Mouse (Mus musculus) megakaryocyte, adult 5-6 weeks (primary cell): Measurements from ENCODE around the gene Tet1. TPM values are rescaled to one million over a fixed set of nuclear protein-coding genes. Genes with fewer than 3 reads are reported as not detected.
"Not testable (repeated sequence)": the region's sequence is repeated elsewhere in the genome, so short reads cannot be mapped to it uniquely, and the experiment has no call there.

Experiments
- ATAC-seq: 2 replicates; pipeline ENCODE4 v1.8.0; 2016; ENCODE audit warnings: mild to moderate bottlenecking, inconsistent platforms; ENCODE audit not compliant: poor library complexity, severe bottlenecking
- total RNA-seq, 2 experiments: library from RNA; stranded (forward) in 1 of 2; stranded (reverse) in 1 of 2; fragments of 153-499, 151-499 nt in 1 of 2; fragments of 221-1000, 200-1000 nt in 1 of 2; gene quantifications; 2 replicates each; pipeline versions ENCODE4 v1.2.3 to v1.2.4; 2015 to 2017

The Tet1 gene
- total RNA-seq, 2 experiments from 2014 or later, result 0.95 to 6.1 TPM

- not testable (repeated sequence) for ATAC-seq
Measured at GRCm38 (mm10) chr10:62781776-62782175, 127.0 kb downstream of the Tet1 start.

Other genes starting within 250 kb of the Tet1 start
- gene Stox1, start 182.9 kb downstream of the Tet1 start, total RNA-seq (2015), result 0.69 TPM in 1 of 2 replicates, not detected in the other
- gene Stox1, start 182.9 kb downstream of the Tet1 start, total RNA-seq (2017), result not detected in 2 replicates
- gene Ccar1, start 116.7 kb downstream of the Tet1 start, total RNA-seq (2015), result 86.7 and 88.1 TPM in 2 replicates
- gene Ccar1, start 116.7 kb downstream of the Tet1 start, total RNA-seq (2017), result 82.6 and 111 TPM in 2 replicates
- gene Slc25a16, start 11.6 kb upstream of the Tet1 start, total RNA-seq (2015), result 21.9 and 23.4 TPM in 2 replicates
- 20.9 and 21.0 TPM in 2 replicates for gene Slc25a16, start 11.6 kb upstream of the Tet1 start, total RNA-seq (2017)
- gene Dna2, start 38.0 kb upstream of the Tet1 start, total RNA-seq (2015), result 108 and 109 TPM in 2 replicates
- 113 and 121 TPM in 2 replicates for gene Dna2, start 38.0 kb upstream of the Tet1 start, total RNA-seq (2017)
- 6.6 and 7.0 TPM in 2 replicates for gene Rufy2, start 71.2 kb upstream of the Tet1 start, total RNA-seq (2015)
- gene Rufy2, start 71.2 kb upstream of the Tet1 start, total RNA-seq (2017), result 4.8 and 5.5 TPM in 2 replicates
- 23.4 and 28.8 TPM in 2 replicates for gene Hnrnph3, start 115.2 kb upstream of the Tet1 start, total RNA-seq (2015)
- 31.2 and 34.4 TPM in 2 replicates for gene Hnrnph3, start 115.2 kb upstream of the Tet1 start, total RNA-seq (2017)
- not detected in 2 replicates for gene Pbld2, start 115.3 kb upstream of the Tet1 start, total RNA-seq (2015)
- not detected in 2 replicates for gene Pbld2, start 115.3 kb upstream of the Tet1 start, total RNA-seq (2017)
- 3.8 and 5.2 TPM in 2 replicates for gene Pbld1, start 151.2 kb upstream of the Tet1 start, total RNA-seq (2015)
- gene Pbld1, start 151.2 kb upstream of the Tet1 start, total RNA-seq (2017), result 1.7 and 2.0 TPM in 2 replicates
- not detected in 2 replicates for gene Atoh7, start 190.7 kb upstream of the Tet1 start, total RNA-seq (2015)
- not detected in 2 replicates for gene Atoh7, start 190.7 kb upstream of the Tet1 start, total RNA-seq (2017)